Mouse (Mus musculus): Measurements from ENCODE around the gene Bbx. TPM values are rescaled to one million over a fixed set of nuclear protein-coding genes. Genes with fewer than 3 reads are reported as not detected.

Gene Bbx
- polyA plus RNA-seq, 1 experiment = 9.4 TPM

DNA sequence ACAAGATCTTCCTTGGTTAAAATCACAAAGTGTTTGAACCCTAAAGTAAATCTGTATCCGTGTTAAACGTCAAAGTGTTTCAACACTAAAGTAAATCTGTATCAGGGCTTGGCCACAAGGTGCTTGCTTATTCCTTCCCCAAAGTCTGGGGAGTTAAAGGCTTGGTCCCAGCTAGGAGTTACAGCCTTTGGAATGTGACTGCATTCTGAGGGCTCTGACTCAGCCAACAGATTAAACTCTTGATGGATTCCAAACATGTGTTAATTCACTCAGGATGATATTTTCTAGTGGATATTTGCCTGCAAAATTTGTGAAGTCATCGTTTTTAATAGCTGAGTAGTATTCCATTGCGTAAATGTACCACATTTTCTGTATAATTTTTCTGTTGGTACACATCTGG is 120.6 kb downstream of the Bbx start:
- TF ChIP-seq POLR2A (IDR thresholded peaks at IDR 0.05; ENCODE audit: borderline replicate concordance, extremely low read depth, insufficient read depth, insufficient read length, poor library complexity, severe bottlenecking) = no peak
- no peak for TF ChIP-seq CTCF (IDR thresholded peaks at IDR 0.05; ENCODE audit: borderline replicate concordance, extremely low read depth, insufficient read depth, insufficient read length)
- DNase-seq (ENCODE audit: low read depth) = no peak

DNA sequence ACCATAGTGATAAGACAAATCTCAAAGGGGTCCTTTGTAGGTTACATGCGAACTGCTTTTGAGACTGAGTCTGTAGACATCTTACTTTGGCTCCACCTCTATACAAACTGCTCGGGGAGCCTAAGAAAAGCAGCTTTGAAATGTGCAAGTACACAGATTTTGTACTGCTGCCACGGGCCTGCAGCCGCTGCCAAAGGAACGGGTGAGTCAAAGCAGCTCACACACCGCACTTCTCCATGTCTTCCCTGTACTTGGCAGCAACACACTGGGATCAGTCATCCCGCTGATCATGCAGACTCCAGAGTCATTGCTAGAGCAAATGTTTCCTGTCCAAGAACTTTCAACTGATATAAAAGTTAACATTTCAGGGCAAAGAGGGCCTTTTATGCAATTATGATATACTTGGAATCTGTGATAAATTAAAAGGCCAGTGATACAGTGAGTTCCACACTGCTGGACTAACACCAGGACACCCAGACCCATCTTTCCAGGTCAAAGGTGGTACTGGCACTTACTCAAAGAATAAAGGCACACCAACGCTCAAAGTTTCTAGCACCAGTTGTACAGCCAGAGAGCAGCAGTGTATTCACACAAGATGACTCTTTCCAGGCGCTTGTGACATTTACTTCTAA is 122.7 kb downstream of the Bbx start:
- TF ChIP-seq CTCF (IDR thresholded peaks at IDR 0.05; ENCODE audit: borderline replicate concordance, extremely low read depth, insufficient read depth, insufficient read length) (no peak), POLR2A (IDR thresholded peaks at IDR 0.05; ENCODE audit: borderline replicate concordance, extremely low read depth, insufficient read depth, insufficient read length, poor library complexity, severe bottlenecking) (no peak)

GRCm38 (mm10) chr16:50308256-50308655 is 123.9 kb downstream of the Bbx start:
- DNase-seq (ENCODE audit: low read depth) = no peak
- TF ChIP-seq POLR2A (IDR thresholded peaks at IDR 0.05; ENCODE audit: borderline replicate concordance, extremely low read depth, insufficient read depth, insufficient read length, poor library complexity, severe bottlenecking) (no peak), CTCF (IDR thresholded peaks at IDR 0.05; ENCODE audit: borderline replicate concordance, extremely low read depth, insufficient read depth, insufficient read length) (no peak)

More for the DNA sequence above, 122.7 kb downstream of the Bbx start:
- peak; percentile 95 for DNase-seq (ENCODE audit: low read depth)

GRCm38 (mm10) chr16:50307231-50307630 is 125.0 kb downstream of the Bbx start:
- no peak for TF ChIP-seq POLR2A (IDR thresholded peaks at IDR 0.05; ENCODE audit: borderline replicate concordance, extremely low read depth, insufficient read depth, insufficient read length, poor library complexity, severe bottlenecking)
- no peak for TF ChIP-seq CTCF (IDR thresholded peaks at IDR 0.05; ENCODE audit: borderline replicate concordance, extremely low read depth, insufficient read depth, insufficient read length)
- DNase-seq (ENCODE audit: low read depth) = no peak

GRCm38 (mm10) chr16:50306727-50307126 is 125.5 kb downstream of the Bbx start:
- DNase-seq (ENCODE audit: low read depth) = peak; percentile 67
- TF ChIP-seq POLR2A (IDR thresholded peaks at IDR 0.05; ENCODE audit: borderline replicate concordance, extremely low read depth, insufficient read depth, insufficient read length, poor library complexity, severe bottlenecking) (no peak), CTCF (IDR thresholded peaks at IDR 0.05; ENCODE audit: borderline replicate concordance, extremely low read depth, insufficient read depth, insufficient read length) (no peak)

DNA sequence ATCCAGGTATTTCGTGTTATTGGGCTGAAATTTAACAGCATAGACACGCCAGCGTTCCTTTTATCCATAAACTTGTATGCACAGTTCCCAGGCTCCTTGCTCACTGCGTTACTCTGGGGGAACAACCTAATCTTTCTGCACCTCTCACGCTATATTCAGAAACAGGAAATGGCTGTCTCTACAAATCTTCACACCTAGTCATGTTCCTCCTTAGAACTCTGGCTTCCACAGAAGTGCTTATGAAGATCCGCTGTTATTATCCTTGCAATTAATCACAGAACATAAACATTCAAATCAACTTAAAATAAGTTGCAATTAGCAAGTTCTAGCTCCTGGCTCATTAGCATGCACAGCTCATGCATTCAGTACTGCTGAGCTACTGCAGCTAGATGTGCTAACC is 127.0 kb downstream of the Bbx start:
- peak; percentile 23 for DNase-seq (ENCODE audit: low read depth)

GRCm38 (mm10) chr16:50302566-50302965 is 129.6 kb downstream of the Bbx start:
- no peak for DNase-seq (ENCODE audit: low read depth)
- TF ChIP-seq POLR2A (IDR thresholded peaks at IDR 0.05; ENCODE audit: borderline replicate concordance, extremely low read depth, insufficient read depth, insufficient read length, poor library complexity, severe bottlenecking) = no peak
- TF ChIP-seq CTCF (IDR thresholded peaks at IDR 0.05; ENCODE audit: borderline replicate concordance, extremely low read depth, insufficient read depth, insufficient read length) = no peak

More for the DNA sequence above, 127.0 kb downstream of the Bbx start:
- TF ChIP-seq POLR2A (IDR thresholded peaks at IDR 0.05; ENCODE audit: borderline replicate concordance, extremely low read depth, insufficient read depth, insufficient read length, poor library complexity, severe bottlenecking) (no peak), CTCF (IDR thresholded peaks at IDR 0.05; ENCODE audit: borderline replicate concordance, extremely low read depth, insufficient read depth, insufficient read length) (no peak)

DNA sequence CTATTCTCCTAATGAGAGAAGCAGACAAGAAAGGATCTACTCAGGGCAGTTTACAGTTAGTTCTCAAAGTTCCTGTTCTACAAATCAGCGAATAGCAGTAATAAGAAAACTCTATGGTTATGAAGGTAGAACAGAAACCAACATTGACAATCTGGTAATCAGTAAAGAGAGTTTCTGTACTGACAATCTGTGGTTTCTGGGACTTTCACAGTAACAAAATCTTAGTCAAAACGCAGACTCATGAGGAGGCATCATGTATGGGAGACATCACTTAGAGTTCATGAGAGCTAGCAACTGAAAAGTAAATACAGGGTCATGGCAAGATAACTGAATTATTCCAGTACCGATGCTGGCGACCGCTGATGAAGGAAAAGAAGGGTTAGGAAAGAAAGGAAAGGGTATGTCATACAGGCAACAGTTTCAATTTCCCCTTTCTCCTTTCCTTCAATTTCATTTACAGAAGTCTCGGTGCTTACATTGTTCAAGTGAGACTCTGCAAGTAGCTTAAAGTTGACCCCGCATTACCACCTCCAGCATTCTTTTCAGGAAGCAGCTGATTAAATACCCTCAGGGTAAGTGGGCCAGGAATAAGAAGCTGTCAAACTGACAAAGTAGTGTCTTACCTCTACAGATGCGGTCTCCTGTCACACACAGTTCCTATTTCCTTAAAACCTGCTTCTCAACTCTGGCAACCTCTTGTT is 133.3 kb downstream of the Bbx start:
- peak; percentile 15 for DNase-seq (ENCODE audit: low read depth)
- no peak for TF ChIP-seq CTCF (IDR thresholded peaks at IDR 0.05; ENCODE audit: borderline replicate concordance, extremely low read depth, insufficient read depth, insufficient read length)
- no peak for TF ChIP-seq POLR2A (IDR thresholded peaks at IDR 0.05; ENCODE audit: borderline replicate concordance, extremely low read depth, insufficient read depth, insufficient read length, poor library complexity, severe bottlenecking)

DNA sequence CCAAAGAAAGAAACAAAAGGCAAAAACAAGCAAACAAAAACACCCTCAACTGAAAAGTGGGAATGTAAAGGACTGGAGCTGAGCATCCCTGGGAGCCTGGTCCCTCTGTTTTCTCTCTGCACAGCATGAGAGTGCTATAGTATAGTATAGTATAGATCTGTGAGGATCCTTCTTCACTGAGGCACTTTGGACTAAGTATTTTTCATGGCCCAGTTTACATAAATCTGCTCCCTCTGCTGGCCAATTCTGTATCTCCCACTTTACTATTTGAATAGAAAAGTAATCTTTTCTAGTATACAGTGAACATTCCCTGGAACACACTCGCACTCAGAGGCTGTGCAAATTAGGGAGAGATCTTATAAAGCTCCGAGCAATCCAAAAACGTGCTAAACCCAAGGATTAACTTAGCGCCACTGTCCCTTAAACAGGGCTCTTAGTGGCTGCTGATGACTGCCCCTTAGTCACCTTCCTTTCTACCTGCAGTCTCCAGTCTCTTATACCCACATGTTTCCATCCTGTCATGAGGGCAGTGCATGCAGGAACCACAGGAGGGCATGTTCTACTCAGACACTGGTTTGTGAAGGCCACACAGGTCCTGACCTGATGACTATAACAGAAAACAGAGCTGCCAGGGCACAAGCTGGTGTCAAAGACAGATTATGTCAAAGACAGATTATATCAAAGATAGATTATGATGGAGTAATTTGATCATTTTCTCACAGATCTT is 138.5 kb downstream of the Bbx start:
- DNase-seq (ENCODE audit: low read depth) = peak; percentile 62
- TF ChIP-seq POLR2A (IDR thresholded peaks at IDR 0.05; ENCODE audit: borderline replicate concordance, extremely low read depth, insufficient read depth, insufficient read length, poor library complexity, severe bottlenecking) = no peak
- TF ChIP-seq CTCF (IDR thresholded peaks at IDR 0.05; ENCODE audit: borderline replicate concordance, extremely low read depth, insufficient read depth, insufficient read length) = no peak; the same call in 1 of the 2 replicates

DNA sequence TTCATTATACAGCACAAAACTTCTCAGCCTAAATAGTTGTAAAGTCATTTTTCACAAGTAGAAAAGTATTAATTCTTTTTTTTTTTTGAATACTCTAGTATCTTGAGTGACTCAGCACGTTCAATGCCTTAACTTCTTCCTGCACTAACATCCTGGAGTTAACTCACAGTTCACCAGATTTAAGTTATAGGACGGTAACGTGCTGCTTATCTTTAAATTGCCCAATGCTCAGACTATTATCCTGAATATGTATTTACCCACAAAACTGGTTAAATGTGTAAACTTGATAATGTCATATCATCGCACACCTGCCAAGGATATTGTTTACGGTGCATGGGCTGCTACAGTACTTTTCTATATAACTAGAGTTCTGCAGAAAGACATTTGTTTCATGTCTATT is 139.4 kb downstream of the Bbx start:
- DNase-seq (ENCODE audit: low read depth) = no peak
- TF ChIP-seq CTCF (IDR thresholded peaks at IDR 0.05; ENCODE audit: borderline replicate concordance, extremely low read depth, insufficient read depth, insufficient read length) (no peak), POLR2A (IDR thresholded peaks at IDR 0.05; ENCODE audit: borderline replicate concordance, extremely low read depth, insufficient read depth, insufficient read length, poor library complexity, severe bottlenecking) (no peak)

GRCm38 (mm10) chr16:50289764-50290163 is 142.4 kb downstream of the Bbx start:
- TF ChIP-seq POLR2A (IDR thresholded peaks at IDR 0.05; ENCODE audit: borderline replicate concordance, extremely low read depth, insufficient read depth, insufficient read length, poor library complexity, severe bottlenecking) (no peak), CTCF (IDR thresholded peaks at IDR 0.05; ENCODE audit: borderline replicate concordance, extremely low read depth, insufficient read depth, insufficient read length) (no peak)

More at GRCm38 (mm10) chr16:50289764-50290163, 142.4 kb downstream of the Bbx start:
- no peak for DNase-seq (ENCODE audit: low read depth)
